Mouse (Mus musculus) kidney, embryonic 14.5 days (tissue): Measurements from ENCODE around the gene Kdm4a. TPM values are rescaled to one million over a fixed set of nuclear protein-coding genes. Genes with fewer than 3 reads are reported as not detected.

ENCODE experiments used
- ATAC-seq: fragments of 200-750 bp; cut with Nextera tagmentation; 2 replicates; pipeline ENCODE4 v1.8.0; 2017; ENCODE audit warnings: moderate number of reproducible peaks, mild to moderate bottlenecking, moderate TSS enrichment, moderate library complexity; ENCODE audit not compliant: low FRiP score, low TSS enrichment
- H3K27ac ChIP-seq: fragments of 300-500 bp; sonication (generic); 2 replicates; pipeline ENCODE4 v1.5.1; 2014; ENCODE audit warnings: low read depth, mild to moderate bottlenecking, low read length, moderate library complexity, mixed read lengths
- H3K27me3 ChIP-seq: fragments of 300-500 bp; sonication (generic); 2 replicates; pipeline ENCODE4 v1.6.1; 2014; ENCODE audit warnings: mild to moderate bottlenecking, low read length; ENCODE audit not compliant: control insufficient read depth, insufficient read depth
- H3K36me3 ChIP-seq: fragments of 300-500 bp; sonication (generic); 2 replicates; pipeline ENCODE4 v1.6.1; 2014; ENCODE audit warnings: low read length, mixed read lengths; ENCODE audit not compliant: control insufficient read depth, insufficient read depth
- H3K4me1 ChIP-seq: fragments of 300-500 bp; sonication (generic); 2 replicates; pipeline ENCODE4 v1.6.1; 2014; ENCODE audit warnings: low read length, mixed read lengths; ENCODE audit not compliant: control insufficient read depth, insufficient read depth
- H3K4me2 ChIP-seq: fragments of 300-500 bp; sonication (generic); replicated peaks from 2 replicates; pipeline ENCODE4 v1.6.1; 2014; ENCODE audit warnings: low read depth, mild to moderate bottlenecking, low read length
- H3K4me3 ChIP-seq: fragments of 300-500 bp; sonication (generic); 2 replicates; pipeline ENCODE4 v1.5.1; 2014; ENCODE audit warnings: mild to moderate bottlenecking, low read length
- H3K9ac ChIP-seq: fragments of 300-500 bp; sonication (generic); 2 replicates; pipeline ENCODE4 v1.6.1; 2014; ENCODE audit warnings: low read depth, mild to moderate bottlenecking, low read length, moderate library complexity
- H3K9me3 ChIP-seq: fragments of 300-500 bp; sonication (generic); 2 replicates; pipeline ENCODE4 v1.6.1; 2016; ENCODE audit warnings: low read length; ENCODE audit not compliant: control insufficient read depth
- WGBS: fragments of 180-500 bp; shearing (Covaris S2); extraction: QIAGEN DNeasy Blood & Tissue Kit; methylation state at CpG from one replicate; pipeline ENCODE4 v1.1.7; 2014; 5-methylcytosine and 5-hydroxymethylcytosine counted together
- polyA plus RNA-seq: library from polyadenylated mRNA; unstranded; fragments of >200 nt; fragmentation: Nextera tagmentation; extraction: Ambion mirVana; gene quantifications from 2 replicates; pipeline ENCODE4 v1.2.1, GENCODE M21; 2014

The Kdm4a gene
- polyA plus RNA-seq, 1 experiment from 2014 or later, result 58.8 TPM

DNA sequence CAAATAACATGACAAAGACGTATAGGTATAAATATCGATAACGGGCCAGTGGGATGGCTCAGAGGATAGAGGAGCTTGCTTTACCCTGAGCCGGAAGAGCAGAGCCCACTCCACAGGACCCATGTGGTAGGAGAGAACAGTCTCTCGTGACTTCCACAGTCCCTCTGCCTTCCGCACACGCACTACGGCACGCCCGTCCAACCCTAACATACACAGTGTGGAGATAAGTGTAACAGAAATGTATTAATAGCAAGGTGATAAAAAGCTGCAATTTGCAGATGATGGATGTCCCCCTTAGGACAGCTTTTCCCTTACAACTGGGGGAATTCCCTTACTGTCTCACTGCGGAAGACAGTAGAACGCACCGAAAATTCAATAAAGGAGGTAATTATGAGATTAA is 70.2 kb downstream of the Kdm4a start:
- WGBS, result 83% methylated on average over 13 of the region's 13 CpGs
- no peaks in the 10 kb centered on the region for H3K27me3 ChIP-seq
- ATAC-seq, result no peak
- no peak overlapping the region for H3K4me3 ChIP-seq
- H3K4me1 ChIP-seq, result no peaks in the 10 kb centered on the region
- no peak overlapping the region for H3K4me2 ChIP-seq
- no peak overlapping the region for H3K9ac ChIP-seq
- no peak overlapping the region for H3K27ac ChIP-seq
- no peaks in the 10 kb centered on the region for H3K36me3 ChIP-seq
- H3K9me3 ChIP-seq, result no peaks in the 10 kb centered on the region

DNA sequence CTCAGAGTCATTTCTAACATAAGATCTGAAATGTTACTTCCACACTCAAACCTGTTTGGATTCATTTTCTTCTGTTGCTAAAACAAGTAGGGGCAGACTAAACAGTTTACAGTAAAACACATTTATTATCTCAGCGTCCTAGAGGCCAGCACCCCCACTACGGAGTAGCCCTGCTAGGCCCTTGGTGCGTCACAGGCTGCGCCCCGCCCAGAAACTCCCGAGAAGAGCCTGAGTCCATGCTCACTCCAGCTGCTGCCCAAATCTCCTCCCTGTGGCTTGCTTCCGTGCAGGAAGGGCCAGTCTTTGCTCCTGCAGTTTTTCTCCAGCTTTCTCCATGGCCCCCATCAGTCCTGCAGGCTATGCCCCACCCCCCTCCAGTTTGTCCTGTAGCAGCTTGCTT is 71.1 kb downstream of the Kdm4a start:
- Histone ChIP-seq H3K36me3 (no peaks in the 10 kb centered on the region), H3K4me3 (no peak overlapping the region), H3K4me1 (no peaks in the 10 kb centered on the region), H3K4me2 (no peak overlapping the region), H3K9ac (no peak overlapping the region), H3K27ac (no peak overlapping the region), H3K9me3 (no peaks in the 10 kb centered on the region), H3K27me3 (no peaks in the 10 kb centered on the region)
- no peak for ATAC-seq
- WGBS, result 66% methylated on average over 7 of the region's 7 CpGs

- 94% methylated on average over 3 of the region's 3 CpGs for WGBS
- H3K36me3 ChIP-seq, result no peaks in the 10 kb centered on the region
- no peak for ATAC-seq
- no peaks in the 10 kb centered on the region for H3K27me3 ChIP-seq
- H3K4me1 ChIP-seq, result no peaks in the 10 kb centered on the region
- H3K9me3 ChIP-seq, result no peaks in the 10 kb centered on the region
- H3K4me2 ChIP-seq, result no peak overlapping the region
- H3K4me3 ChIP-seq, result no peak overlapping the region
- H3K27ac ChIP-seq, result no peak overlapping the region
- H3K9ac ChIP-seq, result no peak overlapping the region
Measured at GRCm38 (mm10) chr4:118105256-118106053, 74.4 kb downstream of the Kdm4a start.

GRCm38 (mm10) chr4:118103280-118103830 is 76.5 kb downstream of the Kdm4a start:
- no peak for ATAC-seq
- Histone ChIP-seq H3K4me3 (no peak overlapping the region), H3K9ac (no peak overlapping the region), H3K4me2 (no peak overlapping the region), H3K27ac (no peak overlapping the region), H3K9me3 (no peaks in the 10 kb centered on the region), H3K4me1 (no peaks in the 10 kb centered on the region), H3K27me3 (no peaks in the 10 kb centered on the region), H3K36me3 (no peaks in the 10 kb centered on the region)
- WGBS, result 73% methylated on average over 8 of the region's 8 CpGs

GRCm38 (mm10) chr4:118101497-118101896 is 78.3 kb downstream of the Kdm4a start:
- no peaks in the 10 kb centered on the region for H3K27me3 ChIP-seq
- no peak for ATAC-seq
- no peaks in the 10 kb centered on the region for H3K9me3 ChIP-seq
- no peak overlapping the region for H3K9ac ChIP-seq
- H3K4me1 ChIP-seq, result no peaks in the 10 kb centered on the region
- WGBS, result 90% methylated on average over 6 of the region's 6 CpGs
- no peak overlapping the region for H3K4me2 ChIP-seq
- H3K36me3 ChIP-seq, result no peaks in the 10 kb centered on the region
- H3K27ac ChIP-seq, result no peak overlapping the region
- no peak overlapping the region for H3K4me3 ChIP-seq

DNA sequence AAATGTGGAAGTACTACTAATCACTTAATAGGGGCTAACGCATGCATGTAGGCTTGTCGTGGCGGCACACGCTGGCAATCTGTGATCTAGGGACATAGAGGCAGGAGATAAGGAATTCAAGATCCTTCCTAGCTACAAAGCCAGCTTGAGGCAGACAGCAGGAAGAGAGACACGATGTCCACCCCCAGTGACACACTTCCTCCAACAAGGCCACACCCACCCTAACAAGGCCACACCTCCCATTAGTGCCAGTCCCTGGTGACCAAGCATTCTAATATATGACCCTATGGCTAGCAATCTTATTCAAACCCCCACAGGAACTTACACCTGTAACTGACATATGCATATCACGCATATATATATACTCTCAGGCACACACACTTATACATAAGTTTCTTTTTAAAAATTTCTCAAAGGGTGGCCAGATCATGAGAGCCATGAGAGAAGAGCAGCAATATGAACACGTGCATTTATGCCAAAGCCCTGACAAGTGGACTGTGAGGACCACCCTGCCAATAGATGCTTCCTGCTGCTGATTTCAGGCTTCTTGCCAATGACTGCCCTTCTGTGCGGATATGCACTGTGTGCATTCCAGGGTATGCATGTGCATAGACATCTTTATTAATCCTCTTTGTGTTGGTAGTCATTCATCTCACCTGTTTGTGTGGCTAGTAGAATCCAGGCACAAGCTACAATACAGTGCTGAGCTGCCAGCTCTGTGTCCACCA is 80.0 kb downstream of the Kdm4a start:
- H3K9ac ChIP-seq, result no peak overlapping the region
- no peak for ATAC-seq
- no peak overlapping the region for H3K27ac ChIP-seq
- H3K9me3 ChIP-seq, result no peaks in the 10 kb centered on the region
- no peaks in the 10 kb centered on the region for H3K36me3 ChIP-seq
- no peak overlapping the region for H3K4me3 ChIP-seq
- WGBS, result 89% methylated on average over 8 of the region's 8 CpGs
- no peak overlapping the region for H3K4me2 ChIP-seq
- H3K27me3 ChIP-seq, result no peaks in the 10 kb centered on the region
- no peaks in the 10 kb centered on the region for H3K4me1 ChIP-seq

GRCm38 (mm10) chr4:118098571-118098970 is 81.3 kb downstream of the Kdm4a start:
- H3K9ac ChIP-seq, result no peak overlapping the region
- H3K36me3 ChIP-seq, result no peaks in the 10 kb centered on the region
- no peak overlapping the region for H3K4me2 ChIP-seq
- ATAC-seq, result no peak
- H3K4me1 ChIP-seq, result no peaks in the 10 kb centered on the region
- no peaks in the 10 kb centered on the region for H3K9me3 ChIP-seq
- H3K27ac ChIP-seq, result no peak overlapping the region
- 94% methylated on average over 6 of the region's 6 CpGs for WGBS
- no peaks in the 10 kb centered on the region for H3K27me3 ChIP-seq
- H3K4me3 ChIP-seq, result no peak overlapping the region

GRCm38 (mm10) chr4:118096069-118096468 is 83.8 kb downstream of the Kdm4a start:
- Histone ChIP-seq H3K9me3 (no peaks in the 10 kb centered on the region), H3K27me3 (no peaks in the 10 kb centered on the region), H3K9ac (no peak overlapping the region), H3K4me1 (no peaks in the 10 kb centered on the region), H3K4me3 (no peak overlapping the region), H3K4me2 (no peak overlapping the region), H3K36me3 (no peaks in the 10 kb centered on the region), H3K27ac (no peak overlapping the region)
- 75% methylated on average over 6 of the region's 6 CpGs for WGBS
- no peak for ATAC-seq
